Mouse (Mus musculus) thymus, adult 2 months (tissue): ENCODE results near the gene Olfr1378. TPM values are rescaled to one million over a fixed set of nuclear protein-coding genes. Genes with fewer than 3 reads are reported as not detected.

Experiments used
- DNase-seq: peaks from one replicate; pipeline ENCODE4 v3.0.0; 2021
- H3K27ac ChIP-seq: fragments of 200-500 bp; 2 replicates; pipeline ENCODE4 v1.5.1; 2012; ENCODE audit warnings: low read length, control low read depth; ENCODE audit not compliant: control insufficient read depth, insufficient read depth
- H3K27me3 ChIP-seq: fragments of 200-500 bp; 2 replicates; pipeline ENCODE4 v1.6.1; 2012; ENCODE audit warnings: mild to moderate bottlenecking, low read length, moderate library complexity, mixed read lengths; ENCODE audit not compliant: control insufficient read depth, insufficient read depth
- H3K36me3 ChIP-seq: fragments of 200-500 bp; 2 replicates; pipeline ENCODE4 v1.6.1; 2012; ENCODE audit warnings: mild to moderate bottlenecking, low read length, moderate library complexity; ENCODE audit not compliant: control insufficient read depth, insufficient read depth
- H3K4me1 ChIP-seq: fragments of 200-500 bp; replicated peaks from 2 replicates; pipeline ENCODE4 v1.6.1; 2012; ENCODE audit warnings: low read length; ENCODE audit not compliant: control insufficient read depth, insufficient read depth
- H3K4me3 ChIP-seq: fragments of 200-500 bp; 2 replicates; pipeline ENCODE4 v1.5.1; 2012; ENCODE audit warnings: mild to moderate bottlenecking, low read length, control low read depth, moderate library complexity; ENCODE audit not compliant: control insufficient read depth, insufficient read depth
- CTCF ChIP-seq: fragments of 200-500 bp; IDR thresholded peaks from 2 replicates; pipeline ENCODE4 v1.5.1; 2012; ENCODE audit warnings: mild to moderate bottlenecking, control low read depth, low read length, moderate library complexity, borderline replicate concordance; ENCODE audit not compliant: control insufficient read depth, poor library complexity, insufficient read depth; ENCODE audit errors: extremely low read depth
- POLR2A ChIP-seq: fragments of 200-500 bp; IDR thresholded peaks from 2 replicates; pipeline ENCODE4 v1.6.1; 2012; ENCODE audit warnings: mild to moderate bottlenecking, low read length, control low read depth, moderate library complexity; ENCODE audit not compliant: control insufficient read depth, poor library complexity, insufficient read depth; ENCODE audit errors: extremely low read depth
- WGBS: fragments of 180-500 bp; shearing (Covaris S2); methylation state at CpG from one replicate; pipeline ENCODE4 v1.1.7; 2018; 5-methylcytosine and 5-hydroxymethylcytosine counted together
- polyA plus RNA-seq: library from polyadenylated mRNA; depleted of rRNA; stranded (reverse); fragments of >200 nt; gene quantifications from 2 replicates; pipeline ENCODE4 v1.2.3, GENCODE M21; 2012; rRNA removed

Olfr1378 gene
- not detected in 2 replicates for polyA plus RNA-seq

DNA sequence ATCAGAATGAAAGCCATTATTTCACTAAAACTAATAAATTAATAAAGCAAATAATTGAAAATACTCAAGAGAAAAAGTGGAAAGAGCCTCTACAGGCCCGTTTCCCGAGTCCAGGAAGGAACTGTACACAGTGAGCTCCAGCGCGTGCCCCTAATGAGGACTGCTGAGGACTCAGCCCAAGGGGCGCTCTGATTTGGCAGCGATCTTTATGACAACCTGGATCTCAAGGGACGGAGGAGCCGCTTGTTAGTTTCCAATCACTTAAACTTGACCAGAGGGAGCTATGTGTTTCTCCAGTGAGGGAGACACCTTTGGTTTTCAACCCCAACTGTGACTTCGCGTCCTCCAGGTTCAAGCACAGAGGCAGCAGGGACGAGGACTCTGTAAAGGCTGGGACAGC lies at the start of gene Olfr1378:
TSS of gene Olfr1378 (plus strand) at position 301 of the 400 bp plus-strand sequence.
- TF ChIP-seq POLR2A (no peak), CTCF (no peak)
- no peaks in the 10 kb centered on the region for H3K27me3 ChIP-seq
- H3K36me3 ChIP-seq: no peaks in the 10 kb centered on the region
- H3K4me1 ChIP-seq: no peaks in the 10 kb centered on the region
- no peak within 1 kb of the TSS for H3K4me3 ChIP-seq
- no peak within 1 kb of the TSS for H3K27ac ChIP-seq
- 94% methylated on average over 11 of the region's 11 CpGs for WGBS
- no peak for DNase-seq

DNA sequence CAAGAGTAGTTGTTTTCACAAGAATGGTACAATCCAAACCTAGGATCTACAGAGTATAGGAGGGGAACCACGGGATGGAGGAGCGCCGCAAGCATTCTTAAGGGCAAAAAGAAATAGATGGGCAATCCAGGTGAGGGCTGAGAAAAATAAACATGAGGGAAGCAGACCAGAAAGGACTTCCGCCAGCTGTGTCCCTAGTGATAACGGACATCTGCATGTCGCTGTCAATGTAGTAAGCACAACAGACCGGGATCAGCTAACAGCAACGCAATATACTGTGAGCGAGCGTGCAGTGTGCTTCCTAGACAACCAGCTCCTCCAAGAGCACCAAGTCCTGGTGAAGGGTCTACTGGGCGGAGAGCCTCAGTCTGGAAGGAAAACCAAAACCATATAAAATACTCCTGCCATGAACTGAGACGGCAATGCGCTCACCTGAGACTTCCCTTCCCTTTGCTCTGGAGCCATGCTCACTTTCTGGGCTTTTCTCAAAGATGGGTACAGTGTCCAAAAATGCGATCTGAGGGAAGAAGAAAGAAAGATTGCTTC lies 35.8 kb upstream of the Olfr1378 start:
- no peak overlapping the region for H3K27ac ChIP-seq
- peaks cover 10% of the 10 kb centered on the region; the same call in 1 of the 2 replicates for H3K4me1 ChIP-seq
- H3K4me3 ChIP-seq: peak overlapping the region; percentile 40; the same call in 1 of the 2 replicates
- no peaks in the 10 kb centered on the region for H3K36me3 ChIP-seq
- 22% methylated on average over 14 of the region's 14 CpGs for WGBS
- no peak for TF ChIP-seq CTCF
- TF ChIP-seq POLR2A: no peak
- H3K27me3 ChIP-seq: peaks cover 8% of the 10 kb centered on the region; the same call in 1 of the 2 replicates
- no peak for DNase-seq

DNA sequence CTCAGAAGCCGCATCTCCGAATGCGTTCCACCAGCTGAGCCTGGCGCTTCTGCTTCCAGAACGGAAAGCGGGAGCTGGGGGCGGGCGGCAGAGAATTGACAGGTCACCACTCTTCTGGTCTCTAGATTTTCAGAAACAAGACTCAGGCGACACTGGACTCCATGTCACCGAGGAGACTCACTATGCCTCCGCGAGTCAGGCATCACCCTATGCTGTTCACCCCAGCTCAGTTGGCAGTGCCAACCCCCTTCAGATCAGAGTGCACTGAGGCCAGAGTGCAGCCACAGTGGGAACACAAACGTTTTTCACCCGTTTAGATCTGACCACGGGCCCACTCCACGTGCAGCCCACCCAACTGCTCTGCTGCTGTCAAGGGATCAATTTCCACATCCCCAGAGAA lies 35.3 kb upstream of the Olfr1378 start:
- Histone ChIP-seq H3K27ac (no peak overlapping the region), H3K4me1 (peaks cover 10% of the 10 kb centered on the region; the same call in 1 of the 2 replicates), H3K27me3 (peaks cover 8% of the 10 kb centered on the region; the same call in 1 of the 2 replicates), H3K36me3 (no peaks in the 10 kb centered on the region), H3K4me3 (peak overlapping the region; percentile 40)
- 5% methylated on average over 16 of the region's 16 CpGs for WGBS
- TF ChIP-seq CTCF (no peak), POLR2A (no peak)
- no peak for DNase-seq

DNA sequence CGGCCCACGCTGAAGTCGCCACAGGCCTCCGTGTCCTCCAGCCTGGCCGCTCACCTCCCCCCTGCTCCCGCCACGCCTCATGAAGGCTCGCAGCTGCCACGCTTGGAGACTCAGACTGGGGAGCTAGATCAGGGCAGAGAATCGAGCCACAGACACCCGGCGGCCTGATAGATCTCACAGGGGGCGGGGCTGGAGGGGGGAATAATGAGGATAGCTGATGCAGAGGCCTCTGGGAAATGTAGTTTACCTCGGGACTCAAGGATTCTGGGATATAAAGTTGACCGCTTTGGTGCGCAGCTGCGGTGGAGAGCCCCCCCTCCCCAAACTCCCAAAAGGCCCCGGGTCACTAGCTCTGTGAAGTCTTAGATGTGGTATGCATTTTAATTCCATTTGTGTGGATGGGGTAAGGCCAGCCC lies 34.9 kb upstream of the Olfr1378 start, which contains the start of gene Zfp354b:
TSS of gene Zfp354b (minus strand) at position 183 of the 416 bp plus-strand sequence.
- peak; percentile 27 for DNase-seq
- TF ChIP-seq POLR2A: no peak
- TF ChIP-seq CTCF: no peak
- H3K36me3 ChIP-seq: no peaks in the 10 kb centered on the region
- H3K4me1 ChIP-seq: peaks cover 10% of the 10 kb centered on the region; the same call in 1 of the 2 replicates
- no peak within 1 kb of the TSS for H3K27ac ChIP-seq
- H3K27me3 ChIP-seq: peaks cover 8% of the 10 kb centered on the region; the same call in 1 of the 2 replicates
- WGBS: 1% methylated on average over 18 of the region's 18 CpGs
- H3K4me3 ChIP-seq: peak within 1 kb of the TSS; percentile 40

DNA sequence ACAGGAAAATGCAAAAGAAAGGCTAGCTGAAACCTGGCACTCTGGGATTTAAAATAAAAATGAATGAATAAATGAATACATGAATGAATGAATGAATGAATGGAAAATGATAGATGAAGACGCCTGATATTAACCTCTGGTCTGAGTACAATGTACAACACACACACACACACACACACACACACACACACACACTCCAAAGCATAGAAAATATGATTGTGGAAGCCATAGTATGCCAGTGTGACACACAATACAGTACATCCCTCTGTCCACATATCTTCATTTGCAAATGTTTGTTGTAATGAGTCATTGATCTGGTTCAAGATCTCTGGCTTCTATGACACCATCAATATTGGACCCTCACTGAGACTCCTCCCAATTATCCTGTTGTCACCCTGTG lies 34.3 kb upstream of the Olfr1378 start:
- peaks cover 8% of the 10 kb centered on the region; the same call in 1 of the 2 replicates for H3K27me3 ChIP-seq
- DNase-seq: no peak
- no peak for TF ChIP-seq CTCF
- TF ChIP-seq POLR2A: no peak
- H3K4me1 ChIP-seq: peaks cover 10% of the 10 kb centered on the region; the same call in 1 of the 2 replicates
- WGBS: 75% methylated on average over 1 of the region's 1 CpGs
- H3K27ac ChIP-seq: no peak overlapping the region
- no peaks in the 10 kb centered on the region for H3K36me3 ChIP-seq
- H3K4me3 ChIP-seq: no peak overlapping the region

DNA sequence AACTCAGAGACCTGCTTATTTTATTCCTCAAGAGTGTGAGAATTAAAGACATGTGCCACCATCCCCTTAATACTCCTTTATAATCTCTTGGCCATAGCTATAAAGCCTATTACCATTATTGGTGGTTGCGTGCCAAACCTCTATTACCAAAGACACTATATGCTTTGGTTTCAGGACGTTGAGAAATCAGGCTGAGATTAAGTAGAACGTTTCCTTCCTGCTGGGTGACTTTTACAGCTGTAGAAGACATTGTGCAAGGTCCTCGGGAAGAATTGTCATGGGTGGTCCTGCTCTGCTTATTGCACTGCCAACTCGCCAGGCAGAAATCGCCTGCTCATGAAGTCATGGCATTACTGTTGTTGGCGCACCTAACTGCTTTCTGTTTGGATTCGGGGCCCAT lies 27.9 kb upstream of the Olfr1378 start:
- no peak for DNase-seq
- H3K27ac ChIP-seq: no peak overlapping the region
- 75% methylated on average over 8 of the region's 8 CpGs for WGBS
- H3K4me1 ChIP-seq: no peaks in the 10 kb centered on the region
- TF ChIP-seq CTCF (no peak), POLR2A (no peak)
- H3K27me3 ChIP-seq: no peaks in the 10 kb centered on the region
- no peak overlapping the region for H3K4me3 ChIP-seq
- no peaks in the 10 kb centered on the region for H3K36me3 ChIP-seq
